Mouse (Mus musculus): ENCODE measurements around the gene Daglb. TPM values are rescaled to one million over a fixed set of nuclear protein-coding genes. Genes with fewer than 3 reads are reported as not detected.
"Not testable (repeated sequence)": the region's sequence is repeated elsewhere in the genome, so short reads cannot be mapped to it uniquely, and the experiment has no call there.

Gene Daglb
- total RNA-seq, 2 experiments from 2014 or later = 32.5 to 36.1 TPM

GRCm38 (mm10) chr5:143487998-143488397 lies 23.6 kb downstream of the Daglb start:
- no peak for TF ChIP-seq CTCF (IDR thresholded peaks at IDR 0.05)
- no peak overlapping the region for H3K27ac ChIP-seq
- intact Hi-C loops (cut with DNase I) = no loop called here
- H3K4me3 ChIP-seq = no peak overlapping the region
- no peak for DNase-seq (ENCODE audit: extremely low spot score in 1 of 2, low spot score in 2 of 2)

DNA sequence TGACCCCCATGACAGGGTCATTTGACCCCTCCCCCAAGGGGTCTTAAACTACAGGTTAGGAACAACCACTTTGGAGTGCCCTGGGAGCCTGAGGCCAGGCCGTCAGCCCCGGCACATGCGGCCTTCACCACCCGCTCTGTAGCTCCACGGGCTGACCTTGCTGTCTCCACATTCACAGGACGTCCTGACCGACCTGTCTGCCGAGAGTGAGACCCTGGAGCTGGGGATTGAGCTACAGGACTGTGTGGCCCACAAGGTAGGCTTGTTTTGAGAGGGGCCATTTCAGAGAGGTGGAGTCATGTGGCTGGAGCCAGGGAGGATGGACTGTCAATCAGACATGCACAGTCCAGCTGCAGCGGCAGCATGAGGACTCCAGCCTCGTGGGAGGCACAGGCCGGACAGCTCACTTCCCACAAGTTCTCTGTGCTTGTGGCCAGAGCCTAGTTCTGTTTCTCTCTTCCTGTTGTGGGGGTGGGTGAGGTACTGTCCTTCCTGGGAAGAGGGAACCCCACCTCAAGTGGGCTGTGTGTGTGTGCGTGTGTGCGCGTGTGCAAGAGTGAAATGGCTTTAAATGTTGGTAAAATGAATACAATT lies 25.5 kb downstream of the Daglb start:
- H3K27ac ChIP-seq = no peak overlapping the region
- TF ChIP-seq CTCF (IDR thresholded peaks at IDR 0.05) = no peak
- DNase-seq (ENCODE audit: extremely low spot score in 1 of 2, low spot score in 2 of 2) = no peak
- no peak overlapping the region for H3K4me3 ChIP-seq
- intact Hi-C loops (cut with DNase I) = no loop called here

DNA sequence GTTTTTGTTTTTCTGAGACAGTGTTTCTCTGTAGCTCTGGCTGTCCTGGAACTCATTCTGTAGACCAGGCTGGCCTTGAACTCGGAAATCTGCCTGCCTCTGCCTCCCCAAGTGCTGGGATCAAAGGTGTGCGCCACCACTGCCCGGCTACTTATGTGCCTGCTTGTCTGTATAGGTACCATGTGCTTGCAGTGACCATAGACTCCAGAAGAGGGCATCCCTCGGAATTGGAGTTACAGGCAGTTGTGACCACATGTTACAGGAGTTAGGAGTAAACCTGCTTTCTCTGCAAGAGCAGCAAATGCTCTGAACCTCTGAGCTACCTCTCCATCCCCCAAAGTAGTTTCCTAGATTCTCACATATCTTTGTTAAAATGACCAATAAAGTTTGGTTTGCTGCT lies 27.4 kb downstream of the Daglb start:
- intact Hi-C loops (cut with DNase I) = no loop called here
- DNase-seq (ENCODE audit: extremely low spot score in 1 of 2, low spot score in 2 of 2) = no peak
- peak; percentile 2; the same call in 1 of the 2 replicates for TF ChIP-seq CTCF (IDR thresholded peaks at IDR 0.05)

GRCm38 (mm10) chr5:143493163-143493562 lies 28.8 kb downstream of the Daglb start:
- Histone ChIP-seq H3K27ac (no peak overlapping the region), H3K4me3 (no peak overlapping the region)
- no peak for TF ChIP-seq CTCF (IDR thresholded peaks at IDR 0.05)
- intact Hi-C loops (cut with DNase I) = no loop called here
- no peak for DNase-seq (ENCODE audit: extremely low spot score in 1 of 2, low spot score in 2 of 2)

More for the DNA sequence above, 27.4 kb downstream of the Daglb start:
- Histone ChIP-seq H3K27ac (no peak overlapping the region), H3K4me3 (no peak overlapping the region)

GRCm38 (mm10) chr5:143495708-143496107 lies 31.3 kb downstream of the Daglb start:
- no peak overlapping the region for H3K4me3 ChIP-seq
- no peak overlapping the region for H3K27ac ChIP-seq
- DNase-seq (ENCODE audit: extremely low spot score in 1 of 2, low spot score in 2 of 2) = no peak
- intact Hi-C loops (cut with DNase I) = loop anchor here (5.0 kb wide), 2 partner anchors 63 to 168 kb away; partner anchors contain the start of gene Zdhhc4
- no peak for TF ChIP-seq CTCF (IDR thresholded peaks at IDR 0.05)

GRCm38 (mm10) chr5:143497451-143497850 lies 33.1 kb downstream of the Daglb start:
- intact Hi-C loops (cut with DNase I) = loop anchor here (5.0 kb wide), 2 partner anchors 65 to 170 kb away; partner anchors contain the start of gene Zdhhc4
- DNase-seq (ENCODE audit: extremely low spot score in 1 of 2, low spot score in 2 of 2) = no peak
- Histone ChIP-seq H3K4me3 (no peak overlapping the region), H3K27ac (no peak overlapping the region)
- TF ChIP-seq CTCF (IDR thresholded peaks at IDR 0.05) = peak; percentile 28

- DNase-seq (ENCODE audit: extremely low spot score in 1 of 2, low spot score in 2 of 2) = no peak
- no peak overlapping the region for H3K27ac ChIP-seq
- no peak for TF ChIP-seq CTCF (IDR thresholded peaks at IDR 0.05)
- no peak overlapping the region for H3K4me3 ChIP-seq
- intact Hi-C loops (cut with DNase I) = loop anchor here (5.0 kb wide), 2 partner anchors 67 to 172 kb away; partner anchors contain the start of gene Zdhhc4
Observed at GRCm38 (mm10) chr5:143499197-143499596, 34.8 kb downstream of the Daglb start.

DNA sequence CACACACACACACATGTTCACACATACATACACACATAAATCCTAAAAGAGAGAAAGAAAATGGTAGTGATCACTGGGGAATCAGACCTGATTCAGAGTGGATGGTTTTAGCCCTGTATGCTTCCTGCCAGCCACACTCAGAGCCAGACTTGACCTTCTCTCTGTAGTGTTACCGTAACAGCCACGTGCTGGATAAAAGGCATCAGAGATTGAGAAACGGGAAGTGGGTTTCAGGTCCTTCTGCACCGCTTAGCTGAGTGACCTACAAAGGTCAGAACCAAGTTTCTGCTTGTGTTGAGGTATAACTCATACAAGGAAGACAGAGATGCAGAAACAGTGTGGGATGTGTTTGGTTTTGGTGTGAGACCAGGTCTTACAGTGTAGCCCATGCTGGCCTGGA lies 35.3 kb downstream of the Daglb start:
- TF ChIP-seq CTCF (IDR thresholded peaks at IDR 0.05) = no peak
- no peak for DNase-seq (ENCODE audit: extremely low spot score in 1 of 2, low spot score in 2 of 2)
- intact Hi-C loops (cut with DNase I) = loop anchor here (5.0 kb wide), 2 partner anchors 67 to 172 kb away; partner anchors contain the start of gene Zdhhc4
- H3K27ac ChIP-seq = no peak overlapping the region
- H3K4me3 ChIP-seq = no peak overlapping the region

- H3K27ac ChIP-seq; DNase-seq (ENCODE audit: extremely low spot score in 1 of 2, low spot score in 2 of 2); intact Hi-C loops (cut with DNase I); H3K4me3 ChIP-seq: not testable (repeated sequence)
Observed at GRCm38 (mm10) chr5:143500711-143501110, 36.3 kb downstream of the Daglb start.

DNA sequence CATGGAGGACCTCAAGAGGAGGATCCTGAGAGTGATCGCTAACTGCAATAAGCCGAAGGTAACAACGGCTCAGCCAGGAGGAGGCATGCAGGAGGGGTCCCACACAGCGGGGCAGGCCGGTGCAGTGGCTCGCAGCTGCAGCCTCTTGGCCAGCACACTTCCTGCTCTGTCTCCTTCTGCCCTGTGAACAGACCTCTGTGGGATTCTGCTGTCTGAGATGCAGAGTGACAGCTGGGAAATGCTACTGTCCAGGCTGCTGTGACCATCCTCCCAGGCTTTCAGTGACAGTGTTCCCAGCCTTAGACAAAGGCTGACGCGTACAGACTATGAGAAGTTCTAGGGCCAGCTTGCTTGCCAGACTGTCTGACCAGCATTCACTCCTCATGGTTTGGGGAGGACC lies 36.8 kb downstream of the Daglb start:
- no peak overlapping the region for H3K4me3 ChIP-seq
- H3K27ac ChIP-seq = no peak overlapping the region
- DNase-seq (ENCODE audit: extremely low spot score in 1 of 2, low spot score in 2 of 2) = no peak
- TF ChIP-seq CTCF (IDR thresholded peaks at IDR 0.05) = no peak
- intact Hi-C loops (cut with DNase I) = no loop called here

DNA sequence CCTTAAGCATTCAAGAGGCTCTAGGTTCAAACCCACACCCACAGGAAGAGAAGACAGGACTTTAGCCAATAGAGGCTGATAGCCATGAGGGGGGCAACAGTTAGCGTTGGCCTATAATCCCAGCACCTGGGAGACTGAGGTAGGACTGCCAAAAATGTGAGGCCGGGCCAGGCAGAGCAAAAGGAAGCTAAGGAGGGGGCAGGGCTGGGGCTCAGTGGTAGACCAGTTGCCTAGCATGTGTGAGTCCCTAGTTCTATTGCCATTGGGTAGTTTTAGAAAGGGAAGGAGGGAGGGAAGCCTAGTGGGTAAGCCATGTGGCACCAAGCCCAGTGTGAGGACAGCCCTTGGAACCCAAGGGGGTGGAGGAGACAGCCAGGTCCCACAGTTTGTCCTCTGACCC lies 37.3 kb downstream of the Daglb start:
- Histone ChIP-seq H3K27ac (no peak overlapping the region), H3K4me3 (no peak overlapping the region)
- intact Hi-C loops (cut with DNase I) = no loop called here
- TF ChIP-seq CTCF (IDR thresholded peaks at IDR 0.05) = no peak
- no peak for DNase-seq (ENCODE audit: extremely low spot score in 1 of 2, low spot score in 2 of 2)

DNA sequence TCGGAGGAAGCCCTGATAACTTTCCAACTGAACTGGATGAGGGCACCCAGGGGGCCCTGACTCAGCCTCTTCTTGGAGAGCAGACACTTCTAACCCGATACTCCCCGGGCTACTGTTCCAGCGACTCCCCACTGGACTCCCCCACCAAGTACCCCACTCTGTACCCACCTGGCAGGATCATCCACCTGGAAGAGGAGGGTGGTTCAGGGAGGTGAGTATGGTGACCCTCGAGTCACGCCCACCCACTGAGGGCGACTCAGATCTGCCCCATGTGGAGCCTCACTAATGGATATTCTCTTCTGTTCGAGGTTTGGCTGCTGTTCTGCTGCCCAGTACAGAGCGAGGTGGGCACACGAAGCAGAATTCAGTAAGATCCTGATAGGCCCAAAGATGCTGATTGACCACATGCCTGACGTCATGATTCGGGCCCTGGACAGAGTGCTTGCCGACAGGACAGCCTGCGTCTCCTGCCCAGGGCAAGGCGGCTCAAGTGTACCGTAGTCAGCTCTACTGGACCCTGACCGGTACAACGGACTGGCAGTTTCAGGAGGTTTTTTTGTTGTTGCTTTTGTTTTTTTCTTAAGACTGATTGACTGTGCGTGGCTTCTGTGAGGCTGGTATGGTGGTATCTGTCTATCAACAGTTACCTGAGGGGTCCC lies 38.6 kb downstream of the Daglb start:
- DNase-seq (ENCODE audit: extremely low spot score in 1 of 2, low spot score in 2 of 2) = no peak
- H3K4me3 ChIP-seq = no peak overlapping the region
- H3K27ac ChIP-seq = no peak overlapping the region
- intact Hi-C loops (cut with DNase I) = no loop called here
- TF ChIP-seq CTCF (IDR thresholded peaks at IDR 0.05) = no peak

- no peak for TF ChIP-seq CTCF (IDR thresholded peaks at IDR 0.05)
- intact Hi-C loops (cut with DNase I) = no loop called here
- no peak overlapping the region for H3K27ac ChIP-seq
Observed at GRCm38 (mm10) chr5:143503740-143504139, 39.4 kb downstream of the Daglb start.

More at GRCm38 (mm10) chr5:143503740-143504139, 39.4 kb downstream of the Daglb start:
- no peak overlapping the region for H3K4me3 ChIP-seq
- DNase-seq (ENCODE audit: extremely low spot score in 1 of 2, low spot score in 2 of 2) = no peak

All from left cerebral cortex, adult 2 months (tissue).